Mouse (Mus musculus): ENCODE data around the gene Olfr467. TPM values are rescaled to one million over a fixed set of nuclear protein-coding genes. Genes with fewer than 3 reads are reported as not detected.
"Not testable (repeated sequence)": the region's sequence is repeated elsewhere in the genome, so short reads cannot be mapped to it uniquely, and the experiment has no call there.

The Olfr467 gene
- not detected in 2 replicates for polyA plus RNA-seq (2016; fragmentation: Nextera tagmentation; extraction: Ambion mirVana)

- H3K4me2 ChIP-seq, result no peak within 1 kb of the TSS
- no peak within 1 kb of the TSS for H3K9ac ChIP-seq
- peaks cover 3% of the 10 kb centered on the region; the same call in 1 of the 2 replicates for H3K9me3 ChIP-seq
- H3K27me3 ChIP-seq, result no peaks in the 10 kb centered on the region
- no peaks in the 10 kb centered on the region for H3K36me3 ChIP-seq (replicated peaks)
- ATAC-seq (ENCODE audit: low FRiP score), result no peak
- no peak within 1 kb of the TSS for H3K27ac ChIP-seq
- H3K4me1 ChIP-seq, result no peaks in the 10 kb centered on the region
- H3K4me3 ChIP-seq (replicated peaks), result no peak within 1 kb of the TSS
Measured at GRCm38 (mm10) chr7:107811963-107812362, at the start of gene Olfr467. TSS of gene Olfr467 (plus strand) at chr7:107812263.

GRCm38 (mm10) chr7:107770812-107771211 lies 41.3 kb upstream of the Olfr467 start:
- H3K36me3 ChIP-seq (replicated peaks), result no peaks in the 10 kb centered on the region
- no peaks in the 10 kb centered on the region for H3K27me3 ChIP-seq
- no peak overlapping the region for H3K4me2 ChIP-seq
- 66% methylated on average over 6 of the region's 6 CpGs for WGBS
- H3K4me1 ChIP-seq, result no peaks in the 10 kb centered on the region
- H3K9ac ChIP-seq, result no peak overlapping the region
- H3K27ac ChIP-seq, result no peak overlapping the region
- H3K4me3 ChIP-seq (replicated peaks), result no peak overlapping the region
- no peak for ATAC-seq (ENCODE audit: low FRiP score)
- H3K9me3 ChIP-seq, result no peaks in the 10 kb centered on the region

GRCm38 (mm10) chr7:107778216-107778615 lies 33.8 kb upstream of the Olfr467 start:
- 87% methylated on average over 1 of the region's 1 CpGs for WGBS
- H3K27ac ChIP-seq, result no peak overlapping the region
- no peaks in the 10 kb centered on the region for H3K9me3 ChIP-seq
- no peaks in the 10 kb centered on the region for H3K27me3 ChIP-seq
- no peak overlapping the region for H3K4me3 ChIP-seq (replicated peaks)
- H3K36me3 ChIP-seq (replicated peaks), result no peaks in the 10 kb centered on the region
- H3K4me2 ChIP-seq, result no peak overlapping the region
- H3K9ac ChIP-seq, result no peak overlapping the region
- no peaks in the 10 kb centered on the region for H3K4me1 ChIP-seq
- ATAC-seq (ENCODE audit: low FRiP score), result no peak

GRCm38 (mm10) chr7:107779611-107780010 lies 32.5 kb upstream of the Olfr467 start:
- 48% methylated on average over 4 of the region's 4 CpGs for WGBS
- no peak overlapping the region for H3K4me3 ChIP-seq (replicated peaks)
- no peak overlapping the region for H3K27ac ChIP-seq
- H3K9ac ChIP-seq, result no peak overlapping the region
- no peaks in the 10 kb centered on the region for H3K4me1 ChIP-seq
- no peaks in the 10 kb centered on the region for H3K36me3 ChIP-seq (replicated peaks)
- H3K9me3 ChIP-seq, result no peaks in the 10 kb centered on the region
- H3K4me2 ChIP-seq, result no peak overlapping the region
- no peak for ATAC-seq (ENCODE audit: low FRiP score)
- no peaks in the 10 kb centered on the region for H3K27me3 ChIP-seq

- no peaks in the 10 kb centered on the region for H3K4me1 ChIP-seq
- H3K9me3 ChIP-seq, result no peaks in the 10 kb centered on the region
- no peak overlapping the region for H3K4me3 ChIP-seq (replicated peaks)
- H3K9ac ChIP-seq, result no peak overlapping the region
- no peak overlapping the region for H3K27ac ChIP-seq
- no peaks in the 10 kb centered on the region for H3K36me3 ChIP-seq (replicated peaks)
- H3K27me3 ChIP-seq, result no peaks in the 10 kb centered on the region
- WGBS, result 62% methylated on average over 3 of the region's 3 CpGs
- ATAC-seq (ENCODE audit: low FRiP score), result no peak
- H3K4me2 ChIP-seq, result no peak overlapping the region
Measured at GRCm38 (mm10) chr7:107787977-107788620, 24.0 kb upstream of the Olfr467 start.

GRCm38 (mm10) chr7:107796500-107796899 lies 15.6 kb upstream of the Olfr467 start:
- H3K27ac ChIP-seq, result no peak overlapping the region
- ATAC-seq (ENCODE audit: low FRiP score), result no peak
- no peak overlapping the region for H3K9ac ChIP-seq
- H3K4me3 ChIP-seq (replicated peaks), result no peak overlapping the region
- no peaks in the 10 kb centered on the region for H3K9me3 ChIP-seq
- no peaks in the 10 kb centered on the region for H3K4me1 ChIP-seq
- H3K4me2 ChIP-seq, result no peak overlapping the region
- no peaks in the 10 kb centered on the region for H3K27me3 ChIP-seq
- H3K36me3 ChIP-seq (replicated peaks), result no peaks in the 10 kb centered on the region
- 93% methylated on average over 2 of the region's 2 CpGs for WGBS

- WGBS, result 81% methylated on average over 2 of the region's 2 CpGs
- no peaks in the 10 kb centered on the region for H3K27me3 ChIP-seq
- ATAC-seq (ENCODE audit: low FRiP score), result no peak
- H3K4me3 ChIP-seq (replicated peaks), result no peak within 1 kb of the TSS
- no peaks in the 10 kb centered on the region for H3K4me1 ChIP-seq
- H3K9ac ChIP-seq, result no peak within 1 kb of the TSS
- no peak within 1 kb of the TSS for H3K27ac ChIP-seq
- no peak within 1 kb of the TSS for H3K4me2 ChIP-seq
- no peaks in the 10 kb centered on the region; the same call in 1 of the 2 replicates for H3K9me3 ChIP-seq
- no peaks in the 10 kb centered on the region for H3K36me3 ChIP-seq (replicated peaks)
Measured at GRCm38 (mm10) chr7:107801108-107801507, 11.0 kb upstream of the Olfr467 start, which contains the start of gene Ovch2. TSS of gene Ovch2 (minus strand) at chr7:107801208.

GRCm38 (mm10) chr7:107802138-107802537 lies 9.9 kb upstream of the Olfr467 start:
- H3K4me2 ChIP-seq, result no peak overlapping the region
- 74% methylated on average over 3 of the region's 3 CpGs for whole genome bisulfite sequencing

GRCm38 (mm10) chr7:107819442-107819841 lies 7.4 kb downstream of the Olfr467 start:
- Histone ChIP-seq H3K4me3 (replicated peaks) (no peak overlapping the region), H3K9ac (no peak overlapping the region), H3K27ac (no peak overlapping the region), H3K27me3 (no peaks in the 10 kb centered on the region), H3K4me2 (no peak overlapping the region), H3K4me1 (no peaks in the 10 kb centered on the region), H3K9me3 (no peaks in the 10 kb centered on the region), H3K36me3 (replicated peaks) (no peaks in the 10 kb centered on the region)
- no peak for ATAC-seq (ENCODE audit: low FRiP score)

More at GRCm38 (mm10) chr7:107802138-107802537, 9.9 kb upstream of the Olfr467 start:
- ATAC-seq (ENCODE audit: low FRiP score), result no peak
- no peaks in the 10 kb centered on the region; the same call in 1 of the 2 replicates for H3K9me3 ChIP-seq
- H3K36me3 ChIP-seq (replicated peaks), result no peaks in the 10 kb centered on the region
- no peak overlapping the region for H3K4me3 ChIP-seq (replicated peaks)
- H3K27ac ChIP-seq, result no peak overlapping the region
- H3K27me3 ChIP-seq, result no peaks in the 10 kb centered on the region
- H3K9ac ChIP-seq, result no peak overlapping the region
- H3K4me1 ChIP-seq, result no peaks in the 10 kb centered on the region

- WGBS, result 63% methylated on average over 2 of the region's 2 CpGs
- H3K9ac ChIP-seq; ATAC-seq (ENCODE audit: low FRiP score); H3K27me3 ChIP-seq; H3K4me2 ChIP-seq; H3K4me3 ChIP-seq (replicated peaks); H3K36me3 ChIP-seq (replicated peaks); H3K9me3 ChIP-seq; H3K4me1 ChIP-seq; H3K27ac ChIP-seq: not testable (repeated sequence)
Measured at GRCm38 (mm10) chr7:107823867-107824266, 11.8 kb downstream of the Olfr467 start.

- H3K4me1 ChIP-seq, result not testable (repeated sequence)
Measured at GRCm38 (mm10) chr7:107825441-107825840, 13.4 kb downstream of the Olfr467 start, which contains the start of gene Olfr469. TSS of gene Olfr469 (minus strand) at chr7:107825541.

GRCm38 (mm10) chr7:107841719-107842118 lies 29.7 kb downstream of the Olfr467 start:
- no peaks in the 10 kb centered on the region for H3K9me3 ChIP-seq
- no peaks in the 10 kb centered on the region for H3K36me3 ChIP-seq (replicated peaks)
- no peak overlapping the region for H3K27ac ChIP-seq
- H3K4me3 ChIP-seq (replicated peaks), result no peak overlapping the region
- 81% methylated on average over 1 of the region's 1 CpGs for WGBS
- no peaks in the 10 kb centered on the region for H3K4me1 ChIP-seq
- no peak overlapping the region for H3K4me2 ChIP-seq
- ATAC-seq (ENCODE audit: low FRiP score), result no peak
- H3K9ac ChIP-seq, result no peak overlapping the region
- H3K27me3 ChIP-seq, result no peaks in the 10 kb centered on the region

More at GRCm38 (mm10) chr7:107825441-107825840, 13.4 kb downstream of the Olfr467 start, which contains the start of gene Olfr469:
- H3K4me3 ChIP-seq (replicated peaks); H3K9ac ChIP-seq; H3K27me3 ChIP-seq; H3K27ac ChIP-seq; H3K36me3 ChIP-seq (replicated peaks); H3K9me3 ChIP-seq; ATAC-seq (ENCODE audit: low FRiP score); H3K4me2 ChIP-seq: not testable (repeated sequence)

GRCm38 (mm10) chr7:107847390-107847789 lies 35.3 kb downstream of the Olfr467 start, which contains the start of gene Olfr470:
TSS of gene Olfr470 (minus strand) at chr7:107847490.
- not testable (repeated sequence) for ATAC-seq (ENCODE audit: low FRiP score); H3K27ac ChIP-seq; H3K27me3 ChIP-seq; H3K36me3 ChIP-seq (replicated peaks); H3K4me1 ChIP-seq; H3K4me2 ChIP-seq; H3K4me3 ChIP-seq (replicated peaks); H3K9ac ChIP-seq; H3K9me3 ChIP-seq
- WGBS, result 83% methylated on average over 1 of the region's 1 CpGs
